Mouse (Mus musculus): ENCODE data around the gene Sez6l2.

DNA sequence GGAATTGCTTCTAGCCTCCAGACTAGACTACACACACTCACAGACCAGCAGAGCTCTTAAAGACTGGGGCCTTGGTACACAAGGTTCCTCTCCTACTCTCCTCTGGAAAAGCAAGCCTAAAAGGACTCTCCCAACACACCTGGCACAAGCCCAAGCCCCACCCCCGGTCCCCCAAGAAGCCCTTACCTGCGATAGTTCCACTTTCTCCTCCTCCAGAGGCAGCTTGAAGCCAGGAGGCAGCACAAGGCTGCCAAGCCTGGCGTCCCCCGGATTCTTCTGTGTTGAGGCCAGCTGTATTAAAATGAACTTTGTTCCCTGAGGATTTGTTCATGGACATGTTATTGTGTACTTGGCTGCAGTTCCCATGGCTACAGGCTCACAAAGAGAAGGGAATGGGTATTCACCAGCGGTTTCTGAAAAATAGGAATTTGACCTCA, 27.7 kb upstream of the Sez6l2 start, which contains the start of gene Tmem219:
- TF ChIP-seq CTCF (IDR thresholded peaks at IDR 0.05; ENCODE audit: borderline replicate concordance, extremely low read depth, insufficient read depth, insufficient read length) (no peak), POLR2A (IDR thresholded peaks at IDR 0.05; ENCODE audit: borderline replicate concordance, extremely low read depth, insufficient read depth, insufficient read length, poor library complexity, severe bottlenecking) (no peak)

All from brain, embryonic 14.5 days (tissue).